Mouse (Mus musculus) bone marrow macrophage, adult 2 months (primary cell): Measurements from ENCODE around the gene Sgcg.

Experiments
- CTCF ChIP-seq: IDR thresholded peaks from 2 replicates; pipeline ENCODE4 v1.5.1; 2012; ENCODE audit warnings: low read depth, mild to moderate bottlenecking, low read length, moderate library complexity
- POLR2A ChIP-seq: IDR thresholded peaks from 2 replicates; pipeline ENCODE4 v1.6.1; 2012; ENCODE audit warnings: mild to moderate bottlenecking, low read depth, low read length, borderline replicate concordance

- TF ChIP-seq POLR2A = no peak
- TF ChIP-seq CTCF = no peak
Measured at GRCm38 (mm10) chr14:61171261-61171970, 86.9 kb downstream of the Sgcg start.
